Mouse (Mus musculus): ENCODE data around the gene Aox2.

- TF ChIP-seq POLR2A (IDR thresholded peaks at IDR 0.05; ENCODE audit: insufficient read depth, low read length) = no peak
- TF ChIP-seq CTCF (IDR thresholded peaks at IDR 0.05; ENCODE audit: low read depth, low read length) = no peak
- no peak for TF ChIP-seq EP300 (IDR thresholded peaks at IDR 0.05; ENCODE audit: insufficient read depth, low read depth, low read length)
Observed at GRCm38 (mm10) chr1:58369716-58370115, 91.6 kb downstream of the Aox2 start.
